Mouse (Mus musculus): ENCODE data around the gene Leng9.
A peak's percentile ranks its signal among the peaks of the same experiment; 100 is the strongest.
"Not testable (repeated sequence)": the region's sequence is repeated elsewhere in the genome, so short reads cannot be mapped to it uniquely, and the experiment has no call there.

The Leng9 gene

GRCm38 (mm10) chr7:4150059-4150541 lies at the start of gene Leng9:
TSS of gene Leng9 (minus strand) at chr7:4150374.
- peak in 1 of 2 experiments; percentile 49 for DNase-seq

DNA sequence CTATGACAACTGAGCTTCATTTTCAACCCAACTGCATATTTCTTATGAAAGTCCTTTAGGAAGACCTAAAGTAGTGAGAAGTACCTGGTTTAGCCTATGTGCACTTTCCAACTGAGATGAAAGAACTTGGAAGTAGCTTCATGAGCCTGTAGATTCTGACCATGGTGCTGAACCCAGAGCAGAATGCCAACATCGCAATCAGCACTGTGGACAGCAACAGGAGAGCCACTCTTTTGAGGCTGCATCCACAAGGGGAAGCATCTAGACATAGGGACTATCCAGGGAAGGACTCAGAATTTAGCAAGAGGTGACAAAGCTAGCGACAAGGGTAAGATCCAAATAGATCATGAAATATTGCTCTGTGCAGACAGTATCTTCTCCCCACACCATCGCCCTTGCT lies 28.3 kb upstream of the Leng9 start:
- no peak for DNase-seq

GRCm38 (mm10) chr7:4170193-4170938 lies 20.2 kb upstream of the Leng9 start:
- DNase-seq = no peak

GRCm38 (mm10) chr7:4167098-4167497 lies 16.9 kb upstream of the Leng9 start:
- no peak for DNase-seq

GRCm38 (mm10) chr7:4165286-4165685 lies 15.1 kb upstream of the Leng9 start:
- DNase-seq = no peak

DNA sequence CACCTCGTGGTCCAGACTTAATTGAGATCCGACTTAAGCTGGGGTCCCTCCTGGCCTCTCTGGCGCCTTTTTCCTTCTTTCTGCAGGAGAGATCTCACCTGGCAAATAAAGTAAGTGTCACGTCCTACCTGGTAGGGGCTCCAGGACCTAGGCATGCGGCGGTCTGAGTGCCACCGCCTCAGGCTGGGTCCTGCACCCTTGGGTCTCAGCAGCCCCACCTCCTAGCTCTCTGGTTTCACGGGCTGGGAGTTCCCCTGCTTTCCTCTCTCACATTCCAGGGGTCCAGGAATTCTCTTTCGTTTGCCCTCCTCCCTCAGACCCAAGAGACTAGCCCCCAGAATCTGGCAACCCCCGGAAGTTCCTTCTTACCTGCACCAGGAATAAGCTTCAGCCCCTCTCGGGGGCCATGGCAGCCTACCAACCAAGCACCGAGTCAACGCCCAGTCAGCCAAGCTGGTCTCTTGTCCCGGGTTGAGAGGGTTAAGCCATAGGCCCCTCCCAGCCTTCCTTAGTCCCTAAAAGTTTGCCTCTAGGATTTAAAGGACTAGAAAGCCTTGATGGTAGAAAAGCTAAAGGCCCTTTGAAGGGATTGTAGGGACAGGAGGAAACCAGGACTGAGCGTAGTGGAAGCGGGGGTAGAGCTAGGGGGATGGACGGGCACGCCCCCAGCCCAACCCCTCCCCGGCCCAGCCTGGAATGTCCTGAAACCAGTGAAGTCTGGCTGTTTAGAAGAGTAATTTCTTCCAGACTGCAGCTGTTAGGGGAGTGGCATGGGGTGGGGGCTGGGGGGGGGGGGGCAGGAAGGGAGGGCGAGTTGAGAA lies 14.1 kb upstream of the Leng9 start, which contains the start of gene Cdc42ep5:
TSS of gene Cdc42ep5 (minus strand) at position 771 of the 821 bp plus-strand sequence.
- no peak for DNase-seq

GRCm38 (mm10) chr7:4163571-4164072 lies 13.4 kb upstream of the Leng9 start:
- DNase-seq = no peak

GRCm38 (mm10) chr7:4161596-4161995 lies 11.4 kb upstream of the Leng9 start:
- DNase-seq = not testable (repeated sequence)

- DNase-seq = no peak
Measured at GRCm38 (mm10) chr7:4154976-4155375, 4.8 kb upstream of the Leng9 start.

- DNase-seq = no peak
Measured at GRCm38 (mm10) chr7:4154356-4154755, 4.2 kb upstream of the Leng9 start.

DNA sequence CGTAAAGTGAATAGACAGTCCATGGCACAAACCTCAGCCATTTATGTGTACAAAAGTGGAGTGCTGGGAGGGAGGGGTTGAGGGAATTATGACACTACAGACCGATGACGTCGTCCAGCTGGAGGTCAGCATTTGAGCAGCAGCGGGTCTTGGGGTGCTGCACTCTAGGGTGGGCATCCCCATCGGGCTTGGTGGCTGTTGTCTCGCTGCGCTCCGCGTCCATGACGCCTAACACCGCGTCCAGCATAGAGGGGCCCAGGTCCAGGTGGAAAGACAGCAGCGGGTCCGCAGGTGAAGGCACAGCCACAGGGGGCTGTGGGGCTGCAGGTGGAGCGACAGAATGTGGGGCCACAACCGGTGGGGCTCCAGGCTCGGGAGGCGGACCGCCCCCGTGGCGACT lies 1.1 kb upstream of the Leng9 start:
- no peak for DNase-seq

- DNase-seq = no peak
Measured at GRCm38 (mm10) chr7:4150811-4151221, 642 bp upstream of the Leng9 start.

DNA sequence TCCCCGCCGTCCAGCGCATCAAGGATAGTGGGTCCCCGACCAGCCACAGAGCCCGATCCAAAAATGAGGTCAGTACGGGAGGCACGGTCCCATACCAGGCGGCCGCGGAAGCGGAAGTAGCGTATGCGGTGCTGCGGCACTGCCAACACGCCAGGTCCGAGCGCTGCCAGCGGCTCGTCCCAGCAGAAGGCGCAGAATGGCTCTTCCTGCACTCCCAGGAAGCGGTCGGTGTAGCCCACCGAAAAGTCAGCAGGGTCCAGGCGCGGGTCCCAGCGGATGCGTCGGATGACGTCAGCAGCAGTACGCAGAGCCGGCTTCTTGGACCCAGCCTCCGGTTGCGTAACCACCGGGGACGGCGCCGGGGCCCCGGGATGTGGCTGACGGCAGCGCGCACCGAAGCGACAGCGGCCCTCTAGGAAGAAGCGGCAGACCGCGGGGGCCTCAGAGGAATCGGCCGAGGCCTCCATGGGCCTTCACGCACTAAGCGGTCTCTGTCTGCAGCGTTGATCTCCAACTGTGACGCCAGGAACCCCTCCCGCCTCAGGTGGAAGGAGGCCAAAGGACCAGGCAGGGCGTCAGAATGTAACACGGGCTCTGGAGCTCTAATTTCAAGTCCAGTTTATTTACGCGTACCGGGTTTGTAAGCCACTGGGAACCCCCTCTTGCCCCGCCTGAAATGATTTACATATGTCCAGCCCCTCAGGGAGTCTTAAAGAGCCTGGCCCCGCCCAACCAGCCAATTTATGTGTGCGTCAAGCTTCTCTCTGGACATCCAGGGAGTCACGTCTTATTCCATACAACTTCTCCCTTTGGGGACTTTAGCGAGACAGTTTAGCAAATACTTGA lies 742 bp downstream of the Leng9 start:
- peak; percentile 69 to 72 for DNase-seq

- DNase-seq = no peak
Measured at GRCm38 (mm10) chr7:4148341-4149208, 1.6 kb downstream of the Leng9 start.

GRCm38 (mm10) chr7:4147836-4148235 lies 2.3 kb downstream of the Leng9 start:
- no peak for DNase-seq

- DNase-seq = no peak
Measured at GRCm38 (mm10) chr7:4147371-4147770, 2.8 kb downstream of the Leng9 start.

GRCm38 (mm10) chr7:4146241-4147180 lies 3.7 kb downstream of the Leng9 start:
- no peak for DNase-seq

DNA sequence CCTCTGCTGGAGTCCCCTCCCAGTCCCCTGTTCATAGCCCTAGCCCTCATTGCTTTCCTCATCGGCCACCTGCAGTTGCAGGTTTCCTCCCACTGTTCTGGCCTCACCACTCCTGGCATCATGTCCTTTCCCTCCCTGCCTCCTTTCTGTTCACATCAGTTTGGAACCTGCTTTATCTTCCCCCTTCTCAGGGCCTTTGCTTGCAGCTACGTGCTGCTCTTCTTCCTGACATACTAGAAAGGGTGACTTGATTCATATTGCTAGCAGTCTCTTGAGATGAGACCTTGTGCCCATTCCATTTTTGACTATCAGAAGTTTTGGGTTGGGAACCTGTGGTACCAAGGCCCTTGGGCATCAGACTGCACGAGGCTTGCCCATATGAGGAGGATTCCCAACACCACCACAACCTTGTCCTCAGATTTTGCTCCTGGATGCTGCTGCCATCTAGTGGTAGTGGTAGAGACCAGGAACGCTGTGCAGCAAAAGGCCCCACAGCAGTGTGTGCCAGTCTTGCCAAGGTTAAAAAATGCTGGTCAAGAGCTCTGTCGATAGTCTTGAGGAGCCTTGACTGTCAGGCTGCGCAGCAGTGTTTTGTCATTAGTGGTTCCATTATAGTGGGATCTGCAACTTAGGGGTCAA lies 4.5 kb downstream of the Leng9 start:
- DNase-seq = no peak

- DNase-seq = no peak
Measured at GRCm38 (mm10) chr7:4144766-4145551, 5.2 kb downstream of the Leng9 start.
